Mouse (Mus musculus): ENCODE measurements at regions not wholly inside any gene's neighbourhood (a gene's known extent, or its start where the extent isn't known, plus 50 kb on each side); places are given as distances from the start of the nearest gene placed in this dataset.

- no peak for TF ChIP-seq NANOG (IDR thresholded peaks at IDR 0.05; ENCODE audit: borderline replicate concordance, low read length)
- TF ChIP-seq POU5F1 (IDR thresholded peaks at IDR 0.05; ENCODE audit: borderline replicate concordance, low read length) = no peak
- TF ChIP-seq CTCF (conservative IDR thresholded peaks at IDR 0.05; ENCODE audit: low read length) = no peak
- H3K9me3 ChIP-seq (ENCODE audit: low read length) = no peaks in the 10 kb centered on the region
- no peaks in the 10 kb centered on the region for H3K36me3 ChIP-seq (ENCODE audit: insufficient read depth, low read length)
- H3K4me1 ChIP-seq (replicated peaks; ENCODE audit: low read depth, low read length) = peaks cover 6% of the 10 kb centered on the region
- H3K4me3 ChIP-seq (replicated peaks; ENCODE audit: low read length) = no peak overlapping the region
- H3K27me3 ChIP-seq (ENCODE audit: insufficient read depth, low read length) = no peaks in the 10 kb centered on the region
Measured at GRCm38 (mm10) chr3:133759611-133760010, 214.7 kb upstream of the Tet2 start.

DNA sequence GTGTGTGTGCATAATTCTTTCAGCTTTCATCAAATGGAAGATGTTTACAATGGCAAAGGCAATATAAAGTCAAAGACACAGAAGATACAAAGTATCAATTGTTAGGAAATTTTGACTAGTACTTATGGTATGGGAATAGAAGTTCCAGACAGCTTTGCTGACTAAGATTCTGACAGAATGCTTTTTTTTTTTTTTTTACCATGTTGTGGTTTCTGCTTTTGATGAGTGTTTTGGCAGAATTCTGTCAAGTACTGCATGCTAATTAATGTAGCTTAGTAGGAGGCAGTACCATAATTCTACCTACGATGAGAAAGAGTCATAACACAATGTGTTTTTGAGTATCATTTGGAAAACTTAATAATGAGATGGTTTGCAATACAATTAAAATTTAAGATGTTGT is 215.3 kb upstream of the Tet2 start:
- no peaks in the 10 kb centered on the region for H3K36me3 ChIP-seq (ENCODE audit: insufficient read depth, low read length)
- TF ChIP-seq POU5F1 (IDR thresholded peaks at IDR 0.05; ENCODE audit: borderline replicate concordance, low read length) = no peak
- no peak for TF ChIP-seq NANOG (IDR thresholded peaks at IDR 0.05; ENCODE audit: borderline replicate concordance, low read length)
- no peak for TF ChIP-seq CTCF (conservative IDR thresholded peaks at IDR 0.05; ENCODE audit: low read length)
- H3K4me3 ChIP-seq (replicated peaks; ENCODE audit: low read length) = no peak overlapping the region
- H3K27me3 ChIP-seq (ENCODE audit: insufficient read depth, low read length) = no peaks in the 10 kb centered on the region
- no peaks in the 10 kb centered on the region for H3K9me3 ChIP-seq (ENCODE audit: low read length)
- H3K4me1 ChIP-seq (replicated peaks; ENCODE audit: low read depth, low read length) = no peaks in the 10 kb centered on the region

- no peak for TF ChIP-seq NANOG (IDR thresholded peaks at IDR 0.05; ENCODE audit: borderline replicate concordance, low read length)
- TF ChIP-seq POU5F1 (IDR thresholded peaks at IDR 0.05; ENCODE audit: borderline replicate concordance, low read length) = no peak
- Histone ChIP-seq H3K9me3 (ENCODE audit: low read length) (no peaks in the 10 kb centered on the region), H3K4me1 (replicated peaks; ENCODE audit: low read depth, low read length) (no peaks in the 10 kb centered on the region), H3K36me3 (ENCODE audit: insufficient read depth, low read length) (no peaks in the 10 kb centered on the region), H3K4me3 (replicated peaks; ENCODE audit: low read length) (no peak overlapping the region), H3K27me3 (ENCODE audit: insufficient read depth, low read length) (no peaks in the 10 kb centered on the region)
Measured at GRCm38 (mm10) chr3:133763721-133764120, 218.8 kb upstream of the Tet2 start.

GRCm38 (mm10) chr3:133773490-133773889 is 228.6 kb upstream of the Tet2 start:
- no peak overlapping the region for H3K4me3 ChIP-seq (replicated peaks; ENCODE audit: low read length)
- H3K4me1 ChIP-seq (replicated peaks; ENCODE audit: low read depth, low read length) = no peaks in the 10 kb centered on the region
- H3K9me3 ChIP-seq (ENCODE audit: low read length) = no peaks in the 10 kb centered on the region
- H3K27me3 ChIP-seq (ENCODE audit: insufficient read depth, low read length) = no peaks in the 10 kb centered on the region
- TF ChIP-seq POU5F1 (IDR thresholded peaks at IDR 0.05; ENCODE audit: borderline replicate concordance, low read length) (no peak), CTCF (conservative IDR thresholded peaks at IDR 0.05; ENCODE audit: low read length) (no peak), NANOG (IDR thresholded peaks at IDR 0.05; ENCODE audit: borderline replicate concordance, low read length) (no peak)
- H3K36me3 ChIP-seq (ENCODE audit: insufficient read depth, low read length) = no peaks in the 10 kb centered on the region

DNA sequence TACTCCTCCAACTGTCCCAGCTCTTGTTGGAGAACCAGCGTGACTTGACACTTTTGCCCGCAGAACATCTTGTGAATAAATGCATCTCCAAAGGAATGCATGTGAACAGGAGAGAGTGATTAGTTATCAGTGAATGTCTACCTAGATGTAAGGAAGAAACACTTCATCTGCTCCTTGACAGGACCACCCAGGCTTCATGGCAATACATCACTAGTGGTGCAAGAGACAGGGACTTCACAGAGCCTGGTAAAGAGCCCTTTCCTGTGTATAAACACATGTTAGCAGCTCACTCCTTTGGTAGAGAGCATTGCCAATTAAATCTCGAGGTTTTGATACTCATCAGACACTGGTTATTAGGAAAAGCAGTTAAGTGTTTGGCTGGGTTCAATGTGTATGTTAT is 229.3 kb upstream of the Tet2 start:
- Histone ChIP-seq H3K4me3 (replicated peaks; ENCODE audit: low read length) (no peak overlapping the region), H3K9me3 (ENCODE audit: low read length) (no peaks in the 10 kb centered on the region), H3K4me1 (replicated peaks; ENCODE audit: low read depth, low read length) (no peaks in the 10 kb centered on the region), H3K36me3 (ENCODE audit: insufficient read depth, low read length) (no peaks in the 10 kb centered on the region), H3K27me3 (ENCODE audit: insufficient read depth, low read length) (no peaks in the 10 kb centered on the region)
- no peak for TF ChIP-seq NANOG (IDR thresholded peaks at IDR 0.05; ENCODE audit: borderline replicate concordance, low read length)
- TF ChIP-seq POU5F1 (IDR thresholded peaks at IDR 0.05; ENCODE audit: borderline replicate concordance, low read length) = no peak
- TF ChIP-seq CTCF (conservative IDR thresholded peaks at IDR 0.05; ENCODE audit: low read length) = no peak

GRCm38 (mm10) chr3:133776013-133776412 is 231.1 kb upstream of the Tet2 start:
- H3K27me3 ChIP-seq (ENCODE audit: insufficient read depth, low read length) = no peaks in the 10 kb centered on the region
- no peaks in the 10 kb centered on the region for H3K36me3 ChIP-seq (ENCODE audit: insufficient read depth, low read length)
- no peak for TF ChIP-seq NANOG (IDR thresholded peaks at IDR 0.05; ENCODE audit: borderline replicate concordance, low read length)
- TF ChIP-seq CTCF (conservative IDR thresholded peaks at IDR 0.05; ENCODE audit: low read length) = no peak
- TF ChIP-seq POU5F1 (IDR thresholded peaks at IDR 0.05; ENCODE audit: borderline replicate concordance, low read length) = no peak
- H3K9me3 ChIP-seq (ENCODE audit: low read length) = peaks cover 17% of the 10 kb centered on the region
- no peak overlapping the region for H3K4me3 ChIP-seq (replicated peaks; ENCODE audit: low read length)
- no peaks in the 10 kb centered on the region for H3K4me1 ChIP-seq (replicated peaks; ENCODE audit: low read depth, low read length)

DNA sequence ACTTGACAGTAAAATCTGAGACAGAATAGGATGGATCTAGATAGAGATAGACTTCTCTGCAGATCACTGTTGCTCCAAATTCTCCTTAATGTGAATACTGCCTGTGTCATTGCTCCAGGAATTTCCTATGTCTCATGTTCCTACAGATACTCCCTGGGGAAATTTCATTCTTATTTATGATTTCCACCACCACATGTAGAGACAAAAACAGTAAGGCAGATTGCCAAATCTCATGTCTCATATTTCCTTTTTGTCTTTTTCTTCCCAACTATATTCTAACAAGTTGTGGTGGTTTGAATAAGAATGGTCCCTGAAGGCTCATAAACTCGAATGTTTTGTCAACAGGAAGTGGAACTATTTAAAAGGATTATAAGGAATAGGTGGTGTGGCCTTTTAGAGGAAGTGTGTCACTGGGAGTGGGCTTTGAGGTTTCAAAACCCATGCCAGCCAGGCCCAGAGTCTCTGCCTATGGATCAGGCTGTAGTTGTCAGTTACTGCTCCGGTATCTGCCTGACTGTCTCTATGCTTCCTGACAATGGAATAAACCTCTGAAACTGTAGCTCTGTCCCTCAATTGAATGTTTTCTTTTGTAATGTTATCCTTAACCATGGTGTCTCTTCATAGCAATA is 234.3 kb upstream of the Tet2 start:
- Histone ChIP-seq H3K4me3 (replicated peaks; ENCODE audit: low read length) (no peak overlapping the region), H3K4me1 (replicated peaks; ENCODE audit: low read depth, low read length) (no peaks in the 10 kb centered on the region), H3K36me3 (ENCODE audit: insufficient read depth, low read length) (no peaks in the 10 kb centered on the region), H3K9me3 (ENCODE audit: low read length) (peaks cover 30% of the 10 kb centered on the region), H3K27me3 (ENCODE audit: insufficient read depth, low read length) (no peaks in the 10 kb centered on the region)
- TF ChIP-seq POU5F1 (IDR thresholded peaks at IDR 0.05; ENCODE audit: borderline replicate concordance, low read length) = no peak
- no peak for TF ChIP-seq CTCF (conservative IDR thresholded peaks at IDR 0.05; ENCODE audit: low read length)
- TF ChIP-seq NANOG (IDR thresholded peaks at IDR 0.05; ENCODE audit: borderline replicate concordance, low read length) = no peak

GRCm38 (mm10) chr3:133783060-133783459 is 238.1 kb upstream of the Tet2 start:
- no peaks in the 10 kb centered on the region for H3K36me3 ChIP-seq (ENCODE audit: insufficient read depth, low read length)
- TF ChIP-seq NANOG (IDR thresholded peaks at IDR 0.05; ENCODE audit: borderline replicate concordance, low read length) (no peak), CTCF (conservative IDR thresholded peaks at IDR 0.05; ENCODE audit: low read length) (no peak), POU5F1 (IDR thresholded peaks at IDR 0.05; ENCODE audit: borderline replicate concordance, low read length) (no peak)
- no peaks in the 10 kb centered on the region for H3K27me3 ChIP-seq (ENCODE audit: insufficient read depth, low read length)
- H3K4me1 ChIP-seq (replicated peaks; ENCODE audit: low read depth, low read length) = no peaks in the 10 kb centered on the region
- no peak overlapping the region for H3K4me3 ChIP-seq (replicated peaks; ENCODE audit: low read length)
- H3K9me3 ChIP-seq (ENCODE audit: low read length) = peaks cover 30% of the 10 kb centered on the region

GRCm38 (mm10) chr3:133791361-133791760 is 246.4 kb upstream of the Tet2 start:
- Histone ChIP-seq H3K4me3 (replicated peaks; ENCODE audit: low read length) (no peak overlapping the region), H3K9me3 (ENCODE audit: low read length) (peaks cover 11% of the 10 kb centered on the region; the same call in 1 of the 2 replicates), H3K27me3 (ENCODE audit: insufficient read depth, low read length) (no peaks in the 10 kb centered on the region), H3K36me3 (ENCODE audit: insufficient read depth, low read length) (no peaks in the 10 kb centered on the region), H3K4me1 (replicated peaks; ENCODE audit: low read depth, low read length) (no peaks in the 10 kb centered on the region)
- TF ChIP-seq NANOG (IDR thresholded peaks at IDR 0.05; ENCODE audit: borderline replicate concordance, low read length) (no peak), POU5F1 (IDR thresholded peaks at IDR 0.05; ENCODE audit: borderline replicate concordance, low read length) (no peak), CTCF (conservative IDR thresholded peaks at IDR 0.05; ENCODE audit: low read length) (no peak)

All from E14TG2a.4 (cell line).